Mouse (Mus musculus): ENCODE results near the gene Xlr3b. TPM values are rescaled to one million over a fixed set of nuclear protein-coding genes. Genes with fewer than 3 reads are reported as not detected.

Gene Xlr3b
- 5.8 TPM for polyA plus RNA-seq (2014; fragmentation: Illumina TruSeq; extraction: RNeasy Lipid Tissue Mini Kit (QIAGEN cat#74804))

GRCm38 (mm10) chrX:73191934-73192333 lies at the start of gene Xlr3b:
Xlr3b (plus strand) TSS chrX:73192207.

GRCm38 (mm10) chrX:73148496-73148895 lies 43.5 kb upstream of the Xlr3b start, which contains the start of gene Xlr5b:
Xlr5b (plus strand) TSS chrX:73148796.

GRCm38 (mm10) chrX:73149350-73149749 lies 42.7 kb upstream of the Xlr3b start, which contains the start of gene DXBay18:
DXBay18 (minus strand) TSS chrX:73149450.

GRCm38 (mm10) chrX:73176889-73177288 lies 15.1 kb upstream of the Xlr3b start, which contains the start of gene Spin2d:
Spin2d (minus strand) TSS chrX:73176989.

GRCm38 (mm10) chrX:73213819-73214564 lies 22.0 kb downstream of the Xlr3b start, which contains the start of gene Xlr4b:
Xlr4b (plus strand) TSS chrX:73214333.

GRCm38 (mm10) chrX:73227914-73228605 lies 36.1 kb downstream of the Xlr3b start, which contains the start of gene F8a:
F8a (plus strand) TSS chrX:73228291.

GRCm38 (mm10) chrX:73242821-73243325 lies 50.9 kb downstream of the Xlr3b start, which contains the start of gene Xlr4c:
Xlr4c (minus strand) TSS chrX:73243130.

Other genes starting within 250 kb of the Xlr3b start
- gene Zfp185, start 204.9 kb upstream of the Xlr3b start, polyA plus RNA-seq (2014; fragmentation: Illumina TruSeq; extraction: RNeasy Lipid Tissue Mini Kit (QIAGEN cat#74804)), result 31.2 TPM
- 0.54 TPM for gene Pnma5, start 155.1 kb upstream of the Xlr3b start, polyA plus RNA-seq (2014; fragmentation: Illumina TruSeq; extraction: RNeasy Lipid Tissue Mini Kit (QIAGEN cat#74804))
- not detected for gene Pnma3, start 127.4 kb upstream of the Xlr3b start, polyA plus RNA-seq (2014; fragmentation: Illumina TruSeq; extraction: RNeasy Lipid Tissue Mini Kit (QIAGEN cat#74804))
- gene Xlr4a, start 109.7 kb upstream of the Xlr3b start, polyA plus RNA-seq (2014; fragmentation: Illumina TruSeq; extraction: RNeasy Lipid Tissue Mini Kit (QIAGEN cat#74804)), result 6.4 TPM
- 26.1 TPM for gene Xlr3a, start 95.1 kb upstream of the Xlr3b start, polyA plus RNA-seq (2014; fragmentation: Illumina TruSeq; extraction: RNeasy Lipid Tissue Mini Kit (QIAGEN cat#74804))
- gene Gm14685, start 75.2 kb upstream of the Xlr3b start, polyA plus RNA-seq (2014; fragmentation: Illumina TruSeq; extraction: RNeasy Lipid Tissue Mini Kit (QIAGEN cat#74804)), result not detected
- 4.0 TPM for gene Xlr5b, start 43.4 kb upstream of the Xlr3b start, polyA plus RNA-seq (2014; fragmentation: Illumina TruSeq; extraction: RNeasy Lipid Tissue Mini Kit (QIAGEN cat#74804))
- not detected for gene DXBay18, start 42.8 kb upstream of the Xlr3b start, polyA plus RNA-seq (2014; fragmentation: Illumina TruSeq; extraction: RNeasy Lipid Tissue Mini Kit (QIAGEN cat#74804))
- gene Spin2d, start 15.2 kb upstream of the Xlr3b start, polyA plus RNA-seq (2014; fragmentation: Illumina TruSeq; extraction: RNeasy Lipid Tissue Mini Kit (QIAGEN cat#74804)), result not detected
- 6.4 TPM for gene Xlr4b, start 22.1 kb downstream of the Xlr3b start, polyA plus RNA-seq (2014; fragmentation: Illumina TruSeq; extraction: RNeasy Lipid Tissue Mini Kit (QIAGEN cat#74804))
- 7.2 TPM for gene F8a, start 36.1 kb downstream of the Xlr3b start, polyA plus RNA-seq (2014; fragmentation: Illumina TruSeq; extraction: RNeasy Lipid Tissue Mini Kit (QIAGEN cat#74804))
- 9.4 TPM for gene Xlr4c, start 50.9 kb downstream of the Xlr3b start, polyA plus RNA-seq (2014; fragmentation: Illumina TruSeq; extraction: RNeasy Lipid Tissue Mini Kit (QIAGEN cat#74804))
- gene Xlr3c, start 73.2 kb downstream of the Xlr3b start, polyA plus RNA-seq (2014; fragmentation: Illumina TruSeq; extraction: RNeasy Lipid Tissue Mini Kit (QIAGEN cat#74804)), result 2.1 TPM
- gene Xlr5a, start 100.8 kb downstream of the Xlr3b start, polyA plus RNA-seq (2014; fragmentation: Illumina TruSeq; extraction: RNeasy Lipid Tissue Mini Kit (QIAGEN cat#74804)), result 0.88 TPM
- 0.83 TPM for gene Xlr5c, start 100.8 kb downstream of the Xlr3b start, polyA plus RNA-seq (2014; fragmentation: Illumina TruSeq; extraction: RNeasy Lipid Tissue Mini Kit (QIAGEN cat#74804))
- gene Gm45015, start 144.6 kb downstream of the Xlr3b start, polyA plus RNA-seq (2014; fragmentation: Illumina TruSeq; extraction: RNeasy Lipid Tissue Mini Kit (QIAGEN cat#74804)), result not detected
- gene Zfp275, start 150.4 kb downstream of the Xlr3b start, polyA plus RNA-seq (2014; fragmentation: Illumina TruSeq; extraction: RNeasy Lipid Tissue Mini Kit (QIAGEN cat#74804)), result 68.9 TPM
- gene Gm18336, start 206.5 kb downstream of the Xlr3b start, polyA plus RNA-seq (2014; fragmentation: Illumina TruSeq; extraction: RNeasy Lipid Tissue Mini Kit (QIAGEN cat#74804)), result not detected
- gene Zfp92, start 218.9 kb downstream of the Xlr3b start, polyA plus RNA-seq (2014; fragmentation: Illumina TruSeq; extraction: RNeasy Lipid Tissue Mini Kit (QIAGEN cat#74804)), result 0.37 TPM
- gene Trex2, start 243.1 kb downstream of the Xlr3b start, polyA plus RNA-seq (2014; fragmentation: Illumina TruSeq; extraction: RNeasy Lipid Tissue Mini Kit (QIAGEN cat#74804)), result not detected

All from ovary, adult 10 weeks (tissue).